Mouse (Mus musculus): ENCODE measurements at regions not wholly inside any gene's neighbourhood (a gene's known extent, or its start where the extent isn't known, plus 50 kb on each side); places are given as distances from the start of the nearest gene placed in this dataset.

- H3K4me1 ChIP-seq (ENCODE audit: control insufficient read depth, insufficient read depth, low read length) = no peaks in the 10 kb centered on the region
- DNase-seq (ENCODE audit: low spot score) = peak; percentile 19
- H3K9ac ChIP-seq (ENCODE audit: low read length) = peak overlapping the region; percentile 1; the same call in 1 of the 2 replicates
- no peak for ATAC-seq (ENCODE audit: insufficient read depth, low FRiP score, low TSS enrichment)
- H3K27me3 ChIP-seq (ENCODE audit: control insufficient read depth, insufficient read depth, low read length) = no peaks in the 10 kb centered on the region
- H3K36me3 ChIP-seq (ENCODE audit: control insufficient read depth, insufficient read depth, low read length) = no peaks in the 10 kb centered on the region
- WGBS = 65% methylated on average over 12 of the region's 12 CpGs
- peak overlapping the region; percentile 47; the same call in 1 of the 2 replicates for H3K27ac ChIP-seq (ENCODE audit: low read depth, low read length)
- H3K9me3 ChIP-seq (ENCODE audit: control insufficient read depth, low read length) = no peaks in the 10 kb centered on the region
- H3K4me2 ChIP-seq (ENCODE audit: low read depth) = no peak overlapping the region
- H3K4me3 ChIP-seq (ENCODE audit: low read depth, low read length) = no peak overlapping the region
These were observed 179.2 kb upstream of the N4bp1 start for GRCm38 (mm10) chr8:87064250-87064747.

GRCm38 (mm10) chr8:87063588-87063987 lies 178.5 kb upstream of the N4bp1 start:
- WGBS = 87% methylated on average over 4 of the region's 4 CpGs
- ATAC-seq (ENCODE audit: insufficient read depth, low FRiP score, low TSS enrichment) = no peak
- Histone ChIP-seq H3K27me3 (ENCODE audit: control insufficient read depth, insufficient read depth, low read length) (no peaks in the 10 kb centered on the region), H3K27ac (ENCODE audit: low read depth, low read length) (0 out of 2 replicates have a peak overlapping the region, but pooled peaks have one; percentile 11), H3K4me2 (ENCODE audit: low read depth) (no peak overlapping the region), H3K4me1 (ENCODE audit: control insufficient read depth, insufficient read depth, low read length) (no peaks in the 10 kb centered on the region), H3K9me3 (ENCODE audit: control insufficient read depth, low read length) (no peaks in the 10 kb centered on the region), H3K36me3 (ENCODE audit: control insufficient read depth, insufficient read depth, low read length) (no peaks in the 10 kb centered on the region), H3K4me3 (ENCODE audit: low read depth, low read length) (no peak overlapping the region), H3K9ac (ENCODE audit: low read length) (no peak overlapping the region)
- DNase-seq (ENCODE audit: low spot score) = no peak

- H3K27me3 ChIP-seq (ENCODE audit: control insufficient read depth, insufficient read depth, low read length) = no peaks in the 10 kb centered on the region
- H3K36me3 ChIP-seq (ENCODE audit: control insufficient read depth, insufficient read depth, low read length) = no peaks in the 10 kb centered on the region
- H3K9me3 ChIP-seq (ENCODE audit: control insufficient read depth, low read length) = no peaks in the 10 kb centered on the region
- no peaks in the 10 kb centered on the region for H3K4me1 ChIP-seq (ENCODE audit: control insufficient read depth, insufficient read depth, low read length)
- DNase-seq (ENCODE audit: low spot score) = no peak
- WGBS = 70% methylated on average over 3 of the region's 3 CpGs
- no peak overlapping the region for H3K9ac ChIP-seq (ENCODE audit: low read length)
- H3K27ac ChIP-seq (ENCODE audit: low read depth, low read length) = no peak overlapping the region
- H3K4me3 ChIP-seq (ENCODE audit: low read depth, low read length) = no peak overlapping the region
- H3K4me2 ChIP-seq (ENCODE audit: low read depth) = no peak overlapping the region
- ATAC-seq (ENCODE audit: insufficient read depth, low FRiP score, low TSS enrichment) = no peak
These were observed 164.7 kb upstream of the N4bp1 start for GRCm38 (mm10) chr8:87049746-87050145.

- WGBS = 87% methylated on average over 4 of the region's 4 CpGs
- H3K27ac ChIP-seq (ENCODE audit: low read depth, low read length) = no peak overlapping the region
- ATAC-seq (ENCODE audit: insufficient read depth, low FRiP score, low TSS enrichment) = no peak
- H3K4me3 ChIP-seq (ENCODE audit: low read depth, low read length) = no peak overlapping the region
- H3K9ac ChIP-seq (ENCODE audit: low read length) = no peak overlapping the region
- H3K27me3 ChIP-seq (ENCODE audit: control insufficient read depth, insufficient read depth, low read length) = no peaks in the 10 kb centered on the region
- H3K4me2 ChIP-seq (ENCODE audit: low read depth) = no peak overlapping the region
- no peaks in the 10 kb centered on the region for H3K4me1 ChIP-seq (ENCODE audit: control insufficient read depth, insufficient read depth, low read length)
- DNase-seq (ENCODE audit: low spot score) = no peak
- no peaks in the 10 kb centered on the region for H3K36me3 ChIP-seq (ENCODE audit: control insufficient read depth, insufficient read depth, low read length)
- no peaks in the 10 kb centered on the region for H3K9me3 ChIP-seq (ENCODE audit: control insufficient read depth, low read length)
These were observed 164.1 kb upstream of the N4bp1 start for GRCm38 (mm10) chr8:87049196-87049595.

GRCm38 (mm10) chr8:87046590-87046989 lies 161.5 kb upstream of the N4bp1 start:
- H3K9me3 ChIP-seq (ENCODE audit: control insufficient read depth, low read length) = no peaks in the 10 kb centered on the region
- WGBS = 79% methylated on average over 4 of the region's 4 CpGs
- H3K36me3 ChIP-seq (ENCODE audit: control insufficient read depth, insufficient read depth, low read length) = no peaks in the 10 kb centered on the region
- no peak overlapping the region for H3K4me3 ChIP-seq (ENCODE audit: low read depth, low read length)
- H3K4me2 ChIP-seq (ENCODE audit: low read depth) = no peak overlapping the region
- H3K4me1 ChIP-seq (ENCODE audit: control insufficient read depth, insufficient read depth, low read length) = no peaks in the 10 kb centered on the region
- H3K27ac ChIP-seq (ENCODE audit: low read depth, low read length) = no peak overlapping the region
- no peak overlapping the region for H3K9ac ChIP-seq (ENCODE audit: low read length)
- DNase-seq (ENCODE audit: low spot score) = no peak
- ATAC-seq (ENCODE audit: insufficient read depth, low FRiP score, low TSS enrichment) = no peak
- no peaks in the 10 kb centered on the region for H3K27me3 ChIP-seq (ENCODE audit: control insufficient read depth, insufficient read depth, low read length)

- Histone ChIP-seq H3K4me3 (ENCODE audit: low read depth, low read length) (no peak overlapping the region), H3K36me3 (ENCODE audit: control insufficient read depth, insufficient read depth, low read length) (no peaks in the 10 kb centered on the region), H3K27ac (ENCODE audit: low read depth, low read length) (no peak overlapping the region), H3K4me2 (ENCODE audit: low read depth) (no peak overlapping the region), H3K27me3 (ENCODE audit: control insufficient read depth, insufficient read depth, low read length) (peaks cover 3% of the 10 kb centered on the region; the same call in 1 of the 2 replicates), H3K4me1 (ENCODE audit: control insufficient read depth, insufficient read depth, low read length) (no peaks in the 10 kb centered on the region), H3K9ac (ENCODE audit: low read length) (no peak overlapping the region), H3K9me3 (ENCODE audit: control insufficient read depth, low read length) (no peaks in the 10 kb centered on the region)
- 79% methylated on average over 5 of the region's 5 CpGs for WGBS
- ATAC-seq (ENCODE audit: insufficient read depth, low FRiP score, low TSS enrichment) = no peak
- no peak for DNase-seq (ENCODE audit: low spot score)
These were observed 158.0 kb upstream of the N4bp1 start for GRCm38 (mm10) chr8:87043016-87043415.

- peaks cover 4% of the 10 kb centered on the region; the same call in 1 of the 2 replicates for H3K4me1 ChIP-seq (ENCODE audit: control insufficient read depth, insufficient read depth, low read length)
- no peaks in the 10 kb centered on the region for H3K36me3 ChIP-seq (ENCODE audit: control insufficient read depth, insufficient read depth, low read length)
- H3K27me3 ChIP-seq (ENCODE audit: control insufficient read depth, insufficient read depth, low read length) = peaks cover 3% of the 10 kb centered on the region; the same call in 1 of the 2 replicates
- no peak overlapping the region for H3K27ac ChIP-seq (ENCODE audit: low read depth, low read length)
- H3K4me2 ChIP-seq (ENCODE audit: low read depth) = peak overlapping the region; percentile 92
- ATAC-seq (ENCODE audit: insufficient read depth, low FRiP score, low TSS enrichment) (no peak), DNase-seq (ENCODE audit: low spot score) (peak; percentile 51)
- H3K9me3 ChIP-seq (ENCODE audit: control insufficient read depth, low read length) = no peaks in the 10 kb centered on the region
- peak overlapping the region; percentile 37 for H3K4me3 ChIP-seq (ENCODE audit: low read depth, low read length)
- H3K9ac ChIP-seq (ENCODE audit: low read length) = peak overlapping the region; percentile 57
- WGBS = 2% methylated on average over 48 of the region's 48 CpGs
These were observed 152.7 kb upstream of the N4bp1 start for GRCm38 (mm10) chr8:87037620-87038380.

- H3K9ac ChIP-seq (ENCODE audit: low read length) = no peak overlapping the region
- H3K36me3 ChIP-seq (ENCODE audit: control insufficient read depth, insufficient read depth, low read length) = no peaks in the 10 kb centered on the region
- no peak overlapping the region for H3K27ac ChIP-seq (ENCODE audit: low read depth, low read length)
- H3K27me3 ChIP-seq (ENCODE audit: control insufficient read depth, insufficient read depth, low read length) = peaks cover 3% of the 10 kb centered on the region; the same call in 1 of the 2 replicates
- ATAC-seq (ENCODE audit: insufficient read depth, low FRiP score, low TSS enrichment) = no peak
- WGBS = 78% methylated on average over 10 of the region's 10 CpGs
- H3K4me2 ChIP-seq (ENCODE audit: low read depth) = no peak overlapping the region
- H3K4me1 ChIP-seq (ENCODE audit: control insufficient read depth, insufficient read depth, low read length) = peaks cover 4% of the 10 kb centered on the region; the same call in 1 of the 2 replicates
- H3K9me3 ChIP-seq (ENCODE audit: control insufficient read depth, low read length) = no peaks in the 10 kb centered on the region
- no peak for DNase-seq (ENCODE audit: low spot score)
- H3K4me3 ChIP-seq (ENCODE audit: low read depth, low read length) = no peak overlapping the region
These were observed 150.9 kb upstream of the N4bp1 start for GRCm38 (mm10) chr8:87035996-87036395.

GRCm38 (mm10) chr8:87028171-87028570 lies 143.1 kb upstream of the N4bp1 start:
- Histone ChIP-seq H3K4me2 (ENCODE audit: low read depth) (no peak overlapping the region), H3K9ac (ENCODE audit: low read length) (no peak overlapping the region), H3K4me3 (ENCODE audit: low read depth, low read length) (no peak overlapping the region), H3K36me3 (ENCODE audit: control insufficient read depth, insufficient read depth, low read length) (no peaks in the 10 kb centered on the region), H3K27me3 (ENCODE audit: control insufficient read depth, insufficient read depth, low read length) (no peaks in the 10 kb centered on the region), H3K4me1 (ENCODE audit: control insufficient read depth, insufficient read depth, low read length) (no peaks in the 10 kb centered on the region), H3K27ac (ENCODE audit: low read depth, low read length) (no peak overlapping the region), H3K9me3 (ENCODE audit: control insufficient read depth, low read length) (no peaks in the 10 kb centered on the region)
- DNase-seq (ENCODE audit: low spot score) (no peak), ATAC-seq (ENCODE audit: insufficient read depth, low FRiP score, low TSS enrichment) (no peak)
- 81% methylated on average over 1 of the region's 1 CpGs for WGBS
